Mouse (Mus musculus): Measurements from ENCODE around the gene Setx. TPM values are rescaled to one million over a fixed set of nuclear protein-coding genes. Genes with fewer than 3 reads are reported as not detected.

Gene Setx
- polyA plus RNA-seq, 1 experiment from 2014 or later: 5.7 TPM

- Histone ChIP-seq H3K4me1 (peaks cover 6% of the 10 kb centered on the region; the same call in 1 of the 2 replicates), H3K27me3 (replicated peaks) (peaks cover 27% of the 10 kb centered on the region), H3K27ac (replicated peaks) (no peak overlapping the region), H3K36me3 (no peaks in the 10 kb centered on the region), H3K9me3 (no peaks in the 10 kb centered on the region), H3K9ac (no peak overlapping the region), H3K4me2 (no peak overlapping the region), H3K4me3 (no peak overlapping the region)
- 53% methylated on average over 7 of the region's 7 CpGs for WGBS
- ATAC-seq (ENCODE audit: extremely low read depth, insufficient number of reproducible peaks, low FRiP score, low TSS enrichment): no peak
These were observed 99.7 kb downstream of the Setx start for GRCm38 (mm10) chr2:29223591-29224262.

GRCm38 (mm10) chr2:29226671-29227070 lies 102.7 kb downstream of the Setx start:
- no peak for ATAC-seq (ENCODE audit: extremely low read depth, insufficient number of reproducible peaks, low FRiP score, low TSS enrichment)
- peaks cover 6% of the 10 kb centered on the region; the same call in 1 of the 2 replicates for H3K4me1 ChIP-seq
- H3K9me3 ChIP-seq: no peaks in the 10 kb centered on the region
- no peak overlapping the region for H3K9ac ChIP-seq
- H3K27ac ChIP-seq (replicated peaks): no peak overlapping the region
- WGBS: 58% methylated on average over 4 of the region's 4 CpGs
- peaks cover 32% of the 10 kb centered on the region for H3K27me3 ChIP-seq (replicated peaks)
- no peak overlapping the region for H3K4me2 ChIP-seq
- H3K4me3 ChIP-seq: no peak overlapping the region
- no peaks in the 10 kb centered on the region for H3K36me3 ChIP-seq

- Histone ChIP-seq H3K4me2 (no peak overlapping the region), H3K27ac (replicated peaks) (no peak overlapping the region), H3K4me1 (no peaks in the 10 kb centered on the region), H3K4me3 (no peak overlapping the region), H3K27me3 (replicated peaks) (peaks cover 21% of the 10 kb centered on the region; the same call in 1 of the 2 replicates), H3K9me3 (no peaks in the 10 kb centered on the region), H3K9ac (no peak overlapping the region), H3K36me3 (no peaks in the 10 kb centered on the region)
- 56% methylated on average over 9 of the region's 9 CpGs for WGBS
- ATAC-seq (ENCODE audit: extremely low read depth, insufficient number of reproducible peaks, low FRiP score, low TSS enrichment): no peak
These were observed 106.3 kb downstream of the Setx start for GRCm38 (mm10) chr2:29230191-29230835.

Other genes with a start within 250 kb of the Setx start
- not detected in 2 replicates for gene Barhl1, start 207.5 kb upstream of the Setx start, polyA plus RNA-seq (2015; fragmentation: Nextera tagmentation; extraction: Ambion mirVana)
- 0.19 and 0.20 TPM in 2 replicates for gene Cfap77, start 69.1 kb upstream of the Setx start, polyA plus RNA-seq (2015; fragmentation: Nextera tagmentation; extraction: Ambion mirVana)
- 5.0 and 6.0 TPM in 2 replicates for gene Ttf1, start 63.9 kb upstream of the Setx start, polyA plus RNA-seq (2015; fragmentation: Nextera tagmentation; extraction: Ambion mirVana)
- 0.19 and 0.28 TPM in 2 replicates for gene Ntng2, start 128.8 kb downstream of the Setx start, polyA plus RNA-seq (2015; fragmentation: Nextera tagmentation; extraction: Ambion mirVana)
- 34.3 and 34.4 TPM in 2 replicates for gene Med27, start 222.6 kb downstream of the Setx start, polyA plus RNA-seq (2015; fragmentation: Nextera tagmentation; extraction: Ambion mirVana)

Measured in heart, embryonic 13.5 days (tissue).